Mouse (Mus musculus) lung, embryonic 15.5 days (tissue): ENCODE data around the gene Timp3. TPM values are rescaled to one million over a fixed set of nuclear protein-coding genes. Genes with fewer than 3 reads are reported as not detected.

Experiments used
- ATAC-seq: fragments of 200-750 bp; cut with Nextera tagmentation; 2 replicates; pipeline ENCODE4 v1.8.0; 2017; ENCODE audit warnings: moderate number of reproducible peaks, borderline replicate concordance; ENCODE audit not compliant: low FRiP score, low TSS enrichment; ENCODE audit errors: extremely low read depth
- H3K27ac ChIP-seq: fragments of 300-500 bp; sonication (generic); 2 replicates; pipeline ENCODE4 v1.5.1; 2015; ENCODE audit warnings: moderate library complexity, mild to moderate bottlenecking, inconsistent platforms
- H3K27me3 ChIP-seq: fragments of 300-500 bp; sonication (generic); 2 replicates; pipeline ENCODE4 v1.6.1; 2015; ENCODE audit warnings: inconsistent platforms
- H3K36me3 ChIP-seq: fragments of 300-500 bp; sonication (generic); 2 replicates; pipeline ENCODE4 v1.6.1; 2015; ENCODE audit warnings: inconsistent platforms
- H3K4me1 ChIP-seq: fragments of 300-500 bp; sonication (generic); 2 replicates; pipeline ENCODE4 v1.6.1; 2015; ENCODE audit warnings: inconsistent platforms
- H3K4me2 ChIP-seq: fragments of 300-500 bp; sonication (generic); 2 replicates; pipeline ENCODE4 v1.6.1; 2015; ENCODE audit warnings: inconsistent platforms, mild to moderate bottlenecking, moderate library complexity
- H3K4me3 ChIP-seq: fragments of 300-500 bp; sonication (generic); 2 replicates; pipeline ENCODE4 v1.5.1; 2015; ENCODE audit warnings: mild to moderate bottlenecking, inconsistent platforms
- H3K9ac ChIP-seq: fragments of 300-500 bp; sonication (generic); 2 replicates; pipeline ENCODE4 v1.6.1; 2015; ENCODE audit warnings: inconsistent platforms
- H3K9me3 ChIP-seq: fragments of 300-500 bp; sonication (generic); 2 replicates; pipeline ENCODE4 v1.6.1; 2016; ENCODE audit warnings: inconsistent platforms
- WGBS: fragments of 180-500 bp; shearing (Covaris S2); methylation state at CpG from one replicate; pipeline ENCODE4 v1.1.7; 2015; 5-methylcytosine and 5-hydroxymethylcytosine counted together
- polyA plus RNA-seq: library from polyadenylated mRNA; unstranded; fragments of >200 nt; fragmentation: Nextera tagmentation; extraction: Ambion mirVana; gene quantifications from 2 replicates; pipeline ENCODE4 v1.2.1, GENCODE M21; 2015

Gene Timp3
- polyA plus RNA-seq, 1 experiment from 2014 or later: 64.4 TPM

- Histone ChIP-seq H3K27me3 (no peaks in the 10 kb centered on the region), H3K36me3 (no peaks in the 10 kb centered on the region), H3K9ac (no peak overlapping the region), H3K27ac (peak overlapping the region; percentile 63), H3K4me2 (no peak overlapping the region), H3K4me1 (peaks cover 45% of the 10 kb centered on the region), H3K9me3 (no peaks in the 10 kb centered on the region), H3K4me3 (no peak overlapping the region)
- 59% methylated on average over 5 of the region's 5 CpGs for WGBS
- no peak for ATAC-seq
Measured at GRCm38 (mm10) chr10:86330993-86331680, 31.0 kb downstream of the Timp3 start.

- Histone ChIP-seq H3K27me3 (no peaks in the 10 kb centered on the region), H3K9ac (no peak overlapping the region), H3K36me3 (no peaks in the 10 kb centered on the region), H3K9me3 (no peaks in the 10 kb centered on the region), H3K4me1 (peaks cover 52% of the 10 kb centered on the region), H3K4me2 (no peak overlapping the region), H3K27ac (peak overlapping the region; percentile 63), H3K4me3 (no peak overlapping the region)
- WGBS: 21% methylated on average over 7 of the region's 7 CpGs
- ATAC-seq: no peak
Measured at GRCm38 (mm10) chr10:86331681-86332281, 31.6 kb downstream of the Timp3 start.

GRCm38 (mm10) chr10:86332942-86333341 lies 32.8 kb downstream of the Timp3 start:
- peaks cover 61% of the 10 kb centered on the region for H3K4me1 ChIP-seq
- H3K4me2 ChIP-seq: no peak overlapping the region
- no peaks in the 10 kb centered on the region for H3K9me3 ChIP-seq
- H3K9ac ChIP-seq: no peak overlapping the region
- no peak overlapping the region for H3K27ac ChIP-seq
- WGBS: 56% methylated on average over 3 of the region's 3 CpGs
- H3K27me3 ChIP-seq: no peaks in the 10 kb centered on the region
- no peak for ATAC-seq
- H3K4me3 ChIP-seq: no peak overlapping the region
- H3K36me3 ChIP-seq: no peaks in the 10 kb centered on the region

- no peak for ATAC-seq
- peaks cover 68% of the 10 kb centered on the region for H3K4me1 ChIP-seq
- WGBS: 43% methylated on average over 8 of the region's 8 CpGs
Measured at GRCm38 (mm10) chr10:86334581-86334980, 34.4 kb downstream of the Timp3 start.

GRCm38 (mm10) chr10:86336506-86336905 lies 36.3 kb downstream of the Timp3 start:
- Histone ChIP-seq H3K9ac (no peak overlapping the region), H3K9me3 (no peaks in the 10 kb centered on the region), H3K27ac (peak overlapping the region; percentile 50), H3K4me2 (no peak overlapping the region), H3K4me3 (no peak overlapping the region), H3K4me1 (peaks cover 72% of the 10 kb centered on the region), H3K27me3 (no peaks in the 10 kb centered on the region), H3K36me3 (no peaks in the 10 kb centered on the region)
- WGBS: 13% methylated on average over 1 of the region's 1 CpGs
- no peak for ATAC-seq

More at GRCm38 (mm10) chr10:86334581-86334980, 34.4 kb downstream of the Timp3 start:
- no peaks in the 10 kb centered on the region for H3K9me3 ChIP-seq
- H3K4me3 ChIP-seq: no peak overlapping the region
- H3K36me3 ChIP-seq: no peaks in the 10 kb centered on the region
- no peak overlapping the region for H3K27ac ChIP-seq
- no peak overlapping the region for H3K9ac ChIP-seq
- no peak overlapping the region for H3K4me2 ChIP-seq
- no peaks in the 10 kb centered on the region for H3K27me3 ChIP-seq

GRCm38 (mm10) chr10:86337239-86337638 lies 37.1 kb downstream of the Timp3 start:
- Histone ChIP-seq H3K4me3 (no peak overlapping the region), H3K9ac (no peak overlapping the region), H3K36me3 (no peaks in the 10 kb centered on the region), H3K27ac (peak overlapping the region; percentile 50; the same call in 1 of the 2 replicates), H3K27me3 (no peaks in the 10 kb centered on the region), H3K4me1 (peaks cover 70% of the 10 kb centered on the region), H3K9me3 (no peaks in the 10 kb centered on the region), H3K4me2 (no peak overlapping the region)
- no peak for ATAC-seq
- WGBS: 17% methylated on average over 3 of the region's 3 CpGs

- H3K4me1 ChIP-seq: peaks cover 62% of the 10 kb centered on the region
- no peak overlapping the region for H3K4me3 ChIP-seq
- H3K9me3 ChIP-seq: no peaks in the 10 kb centered on the region
- H3K36me3 ChIP-seq: no peaks in the 10 kb centered on the region
- no peak for ATAC-seq
- H3K27me3 ChIP-seq: no peaks in the 10 kb centered on the region
- H3K9ac ChIP-seq: no peak overlapping the region
- H3K27ac ChIP-seq: no peak overlapping the region
- WGBS: 49% methylated on average over 4 of the region's 4 CpGs
- no peak overlapping the region for H3K4me2 ChIP-seq
Measured at GRCm38 (mm10) chr10:86338121-86338715, 38.0 kb downstream of the Timp3 start.

GRCm38 (mm10) chr10:86339121-86339520 lies 38.9 kb downstream of the Timp3 start:
- 69% methylated on average over 4 of the region's 4 CpGs for WGBS
- Histone ChIP-seq H3K4me2 (no peak overlapping the region), H3K9ac (no peak overlapping the region), H3K27me3 (no peaks in the 10 kb centered on the region), H3K9me3 (no peaks in the 10 kb centered on the region), H3K4me3 (no peak overlapping the region), H3K36me3 (0 out of 2 replicates have a peak, but pooled peaks cover 5% of the 10 kb centered on the region), H3K27ac (peak overlapping the region; percentile 81), H3K4me1 (peaks cover 62% of the 10 kb centered on the region)
- no peak for ATAC-seq

GRCm38 (mm10) chr10:86339649-86340379 lies 39.6 kb downstream of the Timp3 start:
- ATAC-seq: peak; percentile 53
- peaks cover 62% of the 10 kb centered on the region for H3K4me1 ChIP-seq
- H3K36me3 ChIP-seq: 0 out of 2 replicates have a peak, but pooled peaks cover 11% of the 10 kb centered on the region
- H3K4me2 ChIP-seq: no peak overlapping the region
- peak overlapping the region; percentile 81 for H3K27ac ChIP-seq
- no peaks in the 10 kb centered on the region for H3K9me3 ChIP-seq
- H3K4me3 ChIP-seq: no peak overlapping the region
- WGBS: 28% methylated on average over 2 of the region's 2 CpGs
- H3K27me3 ChIP-seq: no peaks in the 10 kb centered on the region
- H3K9ac ChIP-seq: no peak overlapping the region

GRCm38 (mm10) chr10:86340421-86340820 lies 40.2 kb downstream of the Timp3 start:
- Histone ChIP-seq H3K9me3 (no peaks in the 10 kb centered on the region), H3K27ac (peak overlapping the region; percentile 81), H3K4me3 (no peak overlapping the region), H3K4me1 (peaks cover 63% of the 10 kb centered on the region), H3K27me3 (no peaks in the 10 kb centered on the region), H3K4me2 (no peak overlapping the region), H3K36me3 (peaks cover 16% of the 10 kb centered on the region; the same call in 1 of the 2 replicates), H3K9ac (no peak overlapping the region)
- 79% methylated on average over 7 of the region's 7 CpGs for WGBS
- no peak for ATAC-seq

- H3K27me3 ChIP-seq: no peaks in the 10 kb centered on the region
- no peak overlapping the region for H3K4me3 ChIP-seq
- H3K27ac ChIP-seq: peak overlapping the region; percentile 17; the same call in 1 of the 2 replicates
- H3K36me3 ChIP-seq: peaks cover 17% of the 10 kb centered on the region; the same call in 1 of the 2 replicates
- H3K9ac ChIP-seq: no peak overlapping the region
- H3K9me3 ChIP-seq: no peaks in the 10 kb centered on the region
- no peak overlapping the region for H3K4me2 ChIP-seq
- H3K4me1 ChIP-seq: peaks cover 63% of the 10 kb centered on the region
- 80% methylated on average over 3 of the region's 3 CpGs for WGBS
- no peak for ATAC-seq
Measured at GRCm38 (mm10) chr10:86340991-86341527, 40.9 kb downstream of the Timp3 start.
